Mouse (Mus musculus) 416B (cell line): Measurements from ENCODE around the gene Elmo1.
A peak's percentile ranks its signal among the peaks of the same experiment; 100 is the strongest.

ENCODE experiments used
- DNase-seq: peaks from one replicate; pipeline ENCODE4 v3.0.0; 2011; ENCODE audit warnings: low read depth

Elmo1 gene

DNA sequence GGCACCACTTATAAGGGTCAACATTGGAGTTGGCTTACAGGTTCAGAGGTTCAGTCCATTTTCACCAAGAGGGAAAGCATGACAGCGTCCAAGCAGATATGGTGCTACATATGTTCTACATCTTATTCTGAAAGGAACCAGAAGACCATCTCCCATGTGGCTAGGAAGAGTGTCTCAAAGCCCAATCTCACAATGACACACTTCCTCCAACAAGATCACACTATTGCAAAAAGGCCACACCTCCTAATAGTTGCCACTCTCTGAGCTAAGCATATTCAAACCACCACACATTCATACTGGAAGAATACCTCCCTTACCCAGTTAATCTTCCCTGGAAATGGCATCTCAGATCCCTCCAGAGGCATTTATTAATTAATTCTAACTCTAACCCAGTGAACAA, 66.7 kb downstream of the Elmo1 start:
- peak; percentile 63 for DNase-seq

DNA sequence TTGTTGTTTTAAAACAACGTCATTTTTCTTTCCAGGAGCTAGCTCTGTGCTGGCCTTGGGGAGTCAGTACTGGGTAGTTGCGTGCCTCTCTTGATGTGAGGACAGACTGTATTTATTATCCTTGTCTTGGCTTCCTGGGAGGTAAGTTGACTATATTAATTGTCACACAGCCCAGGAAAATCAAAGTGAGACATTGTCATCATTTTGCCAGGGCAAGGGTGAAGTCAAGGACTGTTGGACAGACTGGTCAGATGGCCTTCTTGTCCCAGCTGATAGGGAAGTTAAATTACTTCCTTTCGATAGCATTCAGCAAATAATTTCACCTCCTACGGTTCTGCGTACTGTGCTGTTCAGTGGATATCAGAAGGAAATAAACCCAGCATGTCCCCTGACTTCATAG, 67.1 kb downstream of the Elmo1 start:
- DNase-seq = no peak

DNA sequence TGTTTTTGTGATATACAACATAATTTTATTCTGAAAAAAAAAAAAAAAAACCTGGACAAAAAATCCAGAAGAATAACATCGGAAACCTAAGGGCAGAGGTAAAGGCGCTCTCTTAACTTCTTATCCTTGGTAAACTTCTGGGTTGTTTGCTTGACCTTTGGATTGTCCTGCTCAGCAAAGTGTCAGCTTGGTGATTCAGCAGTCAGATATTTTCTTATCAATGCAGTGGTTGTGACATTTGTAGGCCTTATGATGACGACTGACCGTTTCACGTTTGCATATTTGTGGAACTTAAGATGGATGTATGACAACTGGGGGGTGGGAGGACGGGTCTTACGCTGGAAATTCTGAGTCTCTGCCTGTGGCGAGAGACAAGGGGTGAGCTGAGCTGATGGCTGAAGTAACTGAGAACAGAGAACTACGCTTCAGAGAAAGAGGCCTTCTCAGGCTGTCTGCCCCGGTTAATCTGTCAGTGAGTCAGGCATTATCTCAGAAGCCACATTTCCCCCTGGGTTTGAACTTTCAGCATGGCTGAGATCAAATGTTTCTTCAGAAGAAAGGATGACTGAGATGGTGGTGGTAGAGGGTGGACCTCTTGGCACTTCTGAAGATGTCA, 73.1 kb downstream of the Elmo1 start:
- DNase-seq = peak; percentile 88

DNA sequence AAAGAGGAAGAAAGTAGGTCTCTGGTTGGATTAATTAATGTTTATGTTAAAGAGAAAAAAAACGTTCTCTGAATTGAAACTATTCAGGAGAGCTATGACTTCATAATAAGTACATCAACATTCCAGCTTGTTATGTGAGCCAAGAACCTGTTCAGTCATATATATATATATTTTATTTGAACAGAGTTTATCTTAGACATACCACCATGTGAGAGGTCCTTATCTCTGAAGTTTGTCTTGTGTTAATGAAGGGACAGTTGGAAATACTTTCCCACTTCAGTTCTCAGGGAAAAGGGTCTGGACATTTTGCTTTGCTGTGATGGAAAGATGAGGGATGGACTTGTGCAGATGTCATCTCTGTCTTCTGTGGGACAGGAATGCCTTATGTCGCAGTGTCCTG, 74.4 kb downstream of the Elmo1 start:
- DNase-seq = no peak

DNA sequence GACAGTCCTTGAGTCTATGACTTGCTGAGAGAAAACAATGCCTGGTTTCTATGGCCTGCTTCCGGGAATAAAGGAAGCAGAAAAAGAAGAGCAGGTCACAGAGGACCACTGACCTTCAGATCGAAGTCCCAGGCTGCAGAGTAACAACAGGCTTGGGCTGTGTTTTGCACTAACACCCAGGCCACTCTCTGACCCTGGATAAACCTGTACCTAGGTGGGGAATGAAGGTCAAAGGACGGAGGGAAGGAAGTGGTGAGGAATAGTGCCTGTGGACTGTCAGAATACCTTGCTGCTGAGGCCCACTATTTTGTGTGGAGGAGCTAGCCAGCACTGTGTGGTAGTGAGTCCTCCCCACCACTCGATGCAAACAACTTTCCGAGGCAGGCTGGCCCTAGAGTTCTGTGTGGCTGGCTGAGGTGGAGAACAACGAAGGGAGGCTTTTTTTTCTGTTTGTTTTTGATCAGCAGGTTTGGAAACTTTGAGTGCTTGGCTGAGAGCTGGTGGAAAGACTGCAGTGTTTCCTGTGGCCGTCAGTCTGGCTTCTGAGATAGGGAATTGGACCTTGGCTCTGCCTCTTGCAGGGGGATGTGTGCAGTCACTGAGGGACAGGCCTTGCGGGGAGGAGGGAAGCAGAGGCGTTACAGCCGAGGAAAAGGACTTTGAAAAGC, 83.7 kb downstream of the Elmo1 start:
- DNase-seq = peak; percentile 95

DNA sequence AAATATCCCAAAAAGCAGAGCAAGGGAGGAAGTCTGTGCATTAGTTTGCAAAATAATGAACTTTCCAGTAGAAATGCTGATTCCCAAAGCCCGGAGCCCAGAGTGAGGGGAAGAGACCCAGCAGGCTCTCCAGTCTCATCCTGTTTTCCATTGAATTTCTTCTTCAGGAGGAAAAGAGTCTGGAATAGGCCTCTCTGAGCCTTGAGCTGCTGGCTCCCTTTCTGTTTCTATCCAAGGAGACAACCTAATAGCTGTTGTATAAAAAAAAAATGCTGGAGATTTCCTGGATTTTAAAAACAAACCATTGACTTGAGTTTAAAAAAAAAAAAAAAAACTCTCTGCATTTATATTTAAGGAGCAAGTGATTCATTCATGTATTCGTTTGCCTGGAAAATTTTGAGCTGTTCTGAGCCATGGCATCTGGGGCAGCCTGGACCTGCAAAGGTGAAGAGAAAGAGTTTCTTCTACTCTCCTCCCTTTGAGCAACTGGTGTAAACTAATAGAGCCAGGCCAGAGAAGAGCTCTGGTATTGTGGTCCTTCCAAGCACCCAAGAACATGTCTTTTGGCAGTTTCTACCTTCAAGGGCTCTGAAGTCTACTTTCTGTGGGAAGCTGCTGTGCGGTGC, 84.4 kb downstream of the Elmo1 start:
- DNase-seq = no peak

DNA sequence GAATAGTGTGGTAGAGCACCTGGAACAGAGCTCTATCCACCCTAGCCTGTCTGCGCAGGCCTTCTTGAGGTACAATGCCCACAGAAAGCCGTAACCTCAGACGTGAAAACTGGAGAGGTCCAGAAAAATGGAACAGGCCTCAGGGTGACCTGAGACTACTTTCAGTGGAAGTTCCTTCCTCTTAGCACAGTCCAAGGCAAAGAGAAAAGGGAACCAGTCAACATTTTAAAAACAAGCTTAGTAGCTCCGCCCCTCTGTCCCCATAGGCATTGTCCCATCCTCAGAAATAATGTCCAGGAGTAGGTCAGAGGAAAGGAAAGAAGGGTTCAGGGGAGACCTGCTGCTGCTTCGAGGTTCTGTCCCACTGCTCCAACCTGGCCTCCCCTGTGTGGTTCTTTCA, 90.3 kb downstream of the Elmo1 start:
- DNase-seq = no peak

DNA sequence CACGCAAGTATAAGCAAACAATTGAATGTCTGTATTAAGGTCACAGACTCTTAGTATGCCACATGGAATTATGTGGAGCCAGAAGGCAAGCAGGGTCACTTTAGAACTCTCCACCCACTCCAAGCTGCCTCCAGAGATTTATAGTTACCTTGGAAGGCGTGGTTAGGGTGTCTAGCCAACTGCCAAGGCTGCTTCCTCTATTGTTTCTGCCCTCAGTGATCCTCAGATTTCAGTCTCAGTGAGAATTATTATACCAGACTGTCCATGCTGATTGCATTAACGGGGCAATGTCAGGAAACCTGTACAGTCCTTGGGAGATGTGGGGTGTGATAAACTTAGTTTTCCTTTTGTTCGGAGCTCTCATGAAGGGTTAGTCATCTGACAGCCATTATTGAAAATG, 90.9 kb downstream of the Elmo1 start:
- DNase-seq = peak; percentile 89

DNA sequence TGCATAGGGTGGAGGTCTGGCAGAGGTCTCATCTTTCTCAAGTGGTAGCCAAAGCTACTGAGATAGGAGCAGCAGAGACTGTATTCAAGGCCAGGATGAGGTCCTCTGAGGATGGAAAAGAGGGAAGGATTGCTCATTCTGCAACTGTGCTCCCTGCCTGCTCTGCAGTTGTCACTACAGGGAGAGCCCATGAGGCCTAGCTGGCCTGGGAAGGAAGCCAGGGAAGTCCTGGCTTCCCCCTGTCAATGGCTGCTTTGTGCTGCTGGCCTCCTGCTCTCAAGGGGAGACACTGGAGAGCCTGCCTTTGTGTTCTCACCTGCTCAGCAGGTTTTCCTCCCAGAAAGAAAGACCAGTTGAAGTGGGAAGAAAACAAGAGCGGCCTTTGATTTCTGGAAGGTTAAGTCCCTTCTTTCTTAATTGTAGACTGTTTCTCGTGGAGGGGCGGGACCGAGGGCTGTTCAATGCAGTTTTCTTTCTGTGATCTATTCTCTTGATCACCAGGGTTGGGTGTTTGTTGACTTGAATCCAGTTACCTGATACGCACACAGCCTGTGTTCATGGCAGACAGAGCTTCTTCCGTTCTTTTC, 91.9 kb downstream of the Elmo1 start:
- no peak for DNase-seq

DNA sequence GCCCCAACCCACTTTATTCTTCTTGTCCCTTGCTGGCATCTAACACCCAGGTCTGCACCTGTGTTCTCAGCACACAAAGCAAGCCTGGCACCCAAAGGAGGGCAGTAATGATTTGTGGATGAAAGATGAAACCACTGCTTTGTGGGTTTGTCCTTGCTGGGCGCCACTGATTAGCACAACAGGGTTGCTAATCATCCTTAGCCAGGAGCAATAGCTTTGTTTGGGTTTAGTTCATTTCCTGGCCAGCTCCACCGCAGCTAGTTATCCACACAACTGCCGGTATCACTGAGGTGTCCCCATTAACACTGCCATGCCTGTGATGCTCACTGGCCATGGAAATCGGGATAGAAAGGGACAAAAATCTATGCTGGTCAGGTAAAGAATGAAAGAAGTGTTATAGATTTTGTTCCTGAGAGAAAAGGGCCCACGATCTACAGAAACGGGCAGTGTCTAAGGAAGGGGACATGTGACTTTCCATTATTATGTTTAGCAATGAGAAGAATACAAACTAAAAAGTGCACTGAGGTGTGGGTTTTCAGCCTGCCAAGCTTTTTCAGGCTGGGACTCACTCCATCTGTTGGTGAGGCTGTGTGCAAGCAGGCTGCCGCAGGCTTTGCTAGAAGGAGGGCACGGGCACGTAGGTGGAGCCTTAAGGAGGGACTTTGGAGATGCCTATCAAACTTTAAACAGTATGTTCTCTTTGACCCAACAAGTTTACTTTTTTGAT, 93.3 kb downstream of the Elmo1 start:
- DNase-seq = peak; percentile 96

DNA sequence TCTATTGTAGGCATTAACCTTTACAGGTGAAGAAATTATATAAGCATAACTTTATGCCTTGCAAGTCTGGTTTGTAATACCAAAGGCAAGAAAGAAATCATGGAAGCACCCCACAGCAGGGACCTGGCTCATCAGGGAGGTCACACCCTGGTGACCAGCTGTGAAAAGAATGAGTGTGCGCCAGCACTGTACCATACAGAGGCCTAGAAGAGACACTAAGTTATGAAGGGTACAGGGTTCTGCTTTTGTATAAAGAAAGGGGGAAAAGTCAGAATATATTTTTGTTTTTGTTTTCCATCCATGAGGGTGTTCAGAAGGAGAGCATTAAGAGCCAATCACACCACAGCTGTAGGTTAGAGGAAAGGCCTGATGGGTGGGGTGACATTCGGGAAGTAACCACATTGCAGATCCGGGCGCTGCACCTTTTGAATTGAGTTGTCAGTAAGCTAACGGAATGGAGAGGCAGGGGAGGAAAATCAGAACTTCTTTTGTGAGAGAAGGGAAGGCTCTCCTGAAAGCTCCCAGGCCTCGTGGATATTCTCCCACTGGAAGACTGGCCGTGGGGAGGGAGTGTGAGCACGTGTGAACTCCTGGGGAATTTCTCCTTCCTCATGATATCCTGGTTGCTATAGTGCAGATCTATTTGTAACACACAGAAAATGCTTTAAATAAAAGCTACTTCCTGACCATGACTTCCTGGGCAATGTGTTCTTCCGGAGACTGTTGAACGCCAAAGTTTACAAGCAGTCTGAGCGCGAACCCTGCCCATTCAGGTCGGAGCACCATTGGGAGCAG, 94.0 kb downstream of the Elmo1 start:
- DNase-seq = peak; percentile 91

DNA sequence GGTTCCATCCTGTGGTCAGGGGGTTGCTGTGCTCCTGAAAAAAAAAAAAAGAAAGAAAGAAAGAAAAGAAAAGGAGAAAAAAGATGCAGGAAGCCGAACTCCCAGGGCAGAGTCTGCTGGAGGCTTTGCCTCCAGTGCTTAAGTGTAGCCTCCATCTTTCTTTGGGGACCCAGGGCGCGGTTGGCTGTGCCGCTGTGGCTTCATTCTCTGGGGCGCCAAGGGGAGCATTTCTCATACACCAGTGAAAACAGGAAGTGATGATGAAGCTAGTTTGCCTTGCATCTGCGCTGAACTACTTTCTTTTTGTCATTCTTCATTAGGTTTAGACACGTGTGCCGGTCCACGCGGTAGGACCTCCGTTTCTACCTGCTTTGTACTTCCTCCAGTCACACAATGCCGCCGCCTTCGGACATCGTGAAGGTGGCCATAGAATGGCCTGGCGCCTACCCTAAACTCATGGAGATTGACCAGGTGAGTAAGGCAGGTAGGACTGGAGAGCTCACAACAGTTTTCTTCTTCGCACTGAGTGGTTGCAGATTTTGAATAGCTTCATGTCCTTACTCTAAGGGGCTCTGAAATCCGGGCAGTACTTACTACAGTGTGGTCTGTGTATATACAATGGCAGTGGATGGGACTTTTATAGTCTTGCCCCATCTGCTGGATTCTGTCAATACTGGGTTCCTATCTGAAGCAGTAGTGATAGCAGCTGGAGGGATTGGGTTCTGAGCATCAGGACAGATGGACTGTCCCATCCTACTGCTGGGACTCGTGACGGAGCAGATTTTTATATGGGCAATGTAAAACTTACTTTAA, 94.8 kb downstream of the Elmo1 start:
- DNase-seq = peak; percentile 91

DNA sequence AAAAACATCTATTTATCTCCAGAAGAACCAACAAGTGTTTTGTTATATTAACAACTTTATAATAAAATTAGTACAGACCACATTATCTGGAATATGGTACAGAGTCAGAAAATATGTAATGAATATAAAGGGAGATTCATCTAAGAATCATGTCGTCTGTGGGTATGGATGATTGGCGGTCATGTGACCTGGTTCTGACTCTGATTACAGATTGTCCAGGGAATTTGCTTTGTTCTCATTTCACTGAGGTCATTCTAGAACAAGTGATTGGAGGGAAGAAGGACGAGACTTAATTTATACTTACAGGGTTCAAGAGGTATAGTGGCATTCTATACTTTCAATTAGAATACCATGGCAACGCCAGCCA, 95.4 kb downstream of the Elmo1 start:
- peak; percentile 56 for DNase-seq

DNA sequence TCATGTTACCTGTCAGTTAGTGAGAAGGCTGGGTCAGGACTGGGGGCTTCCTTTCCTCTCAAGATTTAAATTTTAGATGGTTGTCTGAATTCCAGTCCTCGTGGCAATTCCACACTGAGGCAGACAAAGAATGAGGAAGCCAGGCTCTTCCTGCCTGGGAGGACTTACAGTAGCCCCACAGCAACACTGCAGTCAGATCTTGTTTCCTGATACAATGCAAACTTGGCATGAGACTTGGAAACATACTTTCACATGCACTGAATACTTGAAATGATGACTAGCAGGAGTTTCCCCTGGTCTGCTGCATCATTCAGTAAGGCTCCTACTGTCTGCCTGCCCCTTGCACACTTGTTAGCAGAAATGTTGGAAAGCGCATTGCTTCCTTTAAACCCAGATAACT, 97.3 kb downstream of the Elmo1 start:
- peak; percentile 73 for DNase-seq

DNA sequence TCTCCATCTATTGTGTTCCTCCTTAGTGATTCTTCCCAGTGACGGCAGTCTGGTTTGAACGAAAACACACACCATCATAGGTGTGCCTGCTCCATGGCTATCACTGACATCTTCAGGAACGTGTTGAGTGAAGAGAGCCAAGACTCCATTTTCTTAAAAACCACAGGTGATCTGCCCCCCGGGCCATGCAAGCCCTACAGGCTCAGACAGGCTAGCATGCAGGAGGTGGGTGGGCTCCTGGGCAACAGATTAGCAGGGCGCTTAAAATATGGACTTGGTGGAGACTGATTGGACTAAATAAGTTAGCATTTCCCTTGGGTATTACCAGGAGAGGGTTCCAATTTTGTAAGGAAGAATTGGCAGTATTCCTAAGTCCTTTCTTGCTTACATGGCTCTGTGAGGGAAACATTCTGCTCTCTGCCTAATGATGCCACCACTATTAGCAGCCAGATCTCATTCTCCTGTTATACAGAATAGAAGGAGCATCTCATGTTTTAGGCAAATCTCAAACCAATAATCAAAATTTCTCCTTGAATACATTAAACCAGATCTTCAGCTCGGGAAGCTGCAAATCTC, 101.7 kb downstream of the Elmo1 start:
- no peak for DNase-seq

DNA sequence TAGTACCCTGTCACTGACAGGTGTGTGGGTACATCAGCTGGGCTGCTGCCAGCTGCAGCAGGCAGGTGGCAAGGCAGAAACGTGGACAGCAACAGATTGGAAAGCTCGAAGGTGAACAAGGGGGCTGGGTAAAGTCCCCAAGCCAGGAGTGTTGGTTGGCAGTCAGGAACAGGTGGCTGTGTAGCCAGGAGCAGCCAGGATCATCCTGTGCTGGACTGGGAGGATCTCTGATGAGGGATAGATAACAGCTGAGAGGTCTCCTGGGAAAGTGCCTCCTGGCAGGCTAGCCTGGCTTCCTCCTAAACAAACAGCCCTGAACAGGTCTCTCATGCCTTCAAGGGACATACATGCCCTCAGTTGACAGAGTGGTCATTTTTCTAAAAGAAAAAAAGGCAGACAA, 110.2 kb downstream of the Elmo1 start:
- no peak for DNase-seq

DNA sequence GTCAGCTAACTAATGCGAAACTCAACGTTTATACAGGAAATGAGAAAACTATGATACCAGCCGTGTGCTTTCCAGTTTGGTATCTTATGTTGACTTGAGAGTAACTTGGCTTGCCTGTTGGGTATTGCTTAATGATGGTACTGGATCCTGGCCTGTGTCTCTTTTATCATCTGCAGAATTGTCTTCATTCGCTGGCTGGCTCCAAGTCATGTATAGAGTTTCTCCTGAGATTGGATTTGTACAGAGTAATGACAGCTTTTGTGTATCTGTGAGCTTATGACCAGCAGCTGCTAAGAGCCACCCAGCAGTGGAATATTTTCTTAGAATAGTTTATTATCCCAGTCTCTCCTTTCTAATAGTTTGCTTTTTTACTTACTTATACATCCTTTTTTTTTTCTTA, 112.2 kb downstream of the Elmo1 start:
- no peak for DNase-seq

DNA sequence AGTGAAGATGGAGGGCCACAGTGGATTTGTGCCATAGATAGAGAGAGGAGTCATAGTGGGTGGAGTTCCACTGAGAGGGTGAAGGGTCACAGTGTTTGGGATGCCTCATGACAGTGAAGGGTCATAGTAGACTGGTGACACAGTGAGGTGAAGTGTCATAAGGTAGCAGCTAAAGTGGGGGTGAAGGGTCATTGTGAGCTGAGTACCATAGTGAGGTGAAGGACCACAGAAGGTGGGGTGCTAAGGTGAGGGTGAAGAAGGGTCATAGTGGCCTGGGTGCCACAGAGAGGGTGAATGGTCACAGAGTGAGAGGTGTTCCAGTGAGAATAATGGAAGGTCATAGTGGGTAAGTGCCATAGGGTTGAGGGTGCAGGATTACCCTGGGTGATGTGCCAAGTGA, 113.8 kb downstream of the Elmo1 start:
- DNase-seq = no peak

DNA sequence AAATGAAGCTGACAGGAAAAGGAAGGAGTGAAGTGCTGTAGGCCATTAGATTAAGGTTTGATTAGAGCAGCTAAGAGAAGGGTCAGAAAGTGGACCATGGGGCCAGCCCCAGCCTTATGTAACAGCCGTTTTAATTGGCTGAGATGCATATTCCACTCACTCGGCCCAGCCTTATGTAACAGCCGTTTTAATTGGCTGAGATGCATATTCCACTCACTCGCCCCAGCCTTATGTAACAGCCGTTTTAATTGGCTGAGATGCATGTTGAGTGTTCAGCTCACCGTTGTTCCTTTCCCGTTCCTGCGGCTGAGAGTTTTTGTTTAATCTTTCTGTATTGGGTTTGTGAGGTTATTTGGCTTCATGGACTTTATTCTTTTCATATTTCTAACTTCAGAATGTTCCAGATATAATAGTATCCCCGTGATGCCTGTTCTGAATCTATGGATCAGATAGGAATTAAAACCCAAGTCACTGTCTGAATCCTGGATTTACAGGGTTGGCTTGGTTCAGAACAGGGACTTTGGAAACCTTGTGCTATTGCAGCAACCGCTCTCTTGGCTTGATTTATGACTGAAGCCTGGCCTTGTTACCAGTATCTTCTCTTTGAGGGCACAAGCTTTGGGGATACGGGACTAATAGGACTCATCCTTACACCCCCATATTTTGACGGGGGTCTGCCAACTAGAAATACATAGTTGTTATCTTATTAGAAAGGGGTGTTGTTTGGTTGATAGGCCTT, 114.8 kb downstream of the Elmo1 start:
- DNase-seq = no peak

DNA sequence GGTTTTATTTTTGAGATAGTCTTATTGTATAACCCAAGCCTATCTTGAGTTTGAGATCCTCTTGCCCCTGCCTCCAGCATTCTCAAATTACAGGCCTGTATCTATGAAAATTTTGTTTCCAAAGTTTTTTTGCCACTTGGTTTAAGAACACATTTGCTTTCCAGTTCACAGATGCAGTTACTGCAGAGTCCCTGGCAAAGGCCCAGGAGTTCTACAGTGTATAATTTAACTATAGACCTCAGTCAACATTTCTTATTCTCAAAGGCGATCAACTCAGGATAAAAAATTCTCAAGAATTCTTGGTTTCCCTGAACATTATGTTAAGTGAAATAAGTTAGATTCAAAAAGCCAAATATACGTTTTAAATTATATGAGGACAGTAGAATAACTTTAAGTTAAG, 115.3 kb downstream of the Elmo1 start:
- no peak for DNase-seq
